Mouse (Mus musculus): ENCODE measurements around the gene Meiob.

DNA sequence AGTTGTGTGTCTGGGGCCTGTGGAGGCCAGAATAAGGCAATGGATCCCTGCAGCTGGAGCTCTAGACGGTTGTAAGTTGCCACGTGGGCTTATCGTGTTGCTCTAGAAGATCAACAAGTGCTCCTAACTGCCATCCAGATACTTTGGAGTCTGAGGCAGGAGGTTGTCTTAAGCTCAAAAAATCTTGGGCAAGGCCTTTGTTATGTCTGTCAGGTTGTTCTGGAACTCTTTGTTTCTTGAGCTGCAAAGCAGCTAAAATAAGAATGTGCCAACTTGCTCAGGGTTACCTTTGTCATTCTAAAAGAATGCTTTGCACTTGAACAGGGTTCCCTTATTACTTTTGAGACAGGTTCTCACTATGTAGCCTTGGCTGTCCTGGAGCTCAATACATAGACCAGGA, 7.1 kb downstream of the Meiob start:
- TF ChIP-seq POLR2A (IDR thresholded peaks at IDR 0.05; ENCODE audit: insufficient read depth, low read depth, low read length) (no peak), CTCF (IDR thresholded peaks at IDR 0.05) (no peak), EP300 (IDR thresholded peaks at IDR 0.05; ENCODE audit: insufficient read depth, low read depth, low read length) (no peak)
